In the genomic region with DNA sequence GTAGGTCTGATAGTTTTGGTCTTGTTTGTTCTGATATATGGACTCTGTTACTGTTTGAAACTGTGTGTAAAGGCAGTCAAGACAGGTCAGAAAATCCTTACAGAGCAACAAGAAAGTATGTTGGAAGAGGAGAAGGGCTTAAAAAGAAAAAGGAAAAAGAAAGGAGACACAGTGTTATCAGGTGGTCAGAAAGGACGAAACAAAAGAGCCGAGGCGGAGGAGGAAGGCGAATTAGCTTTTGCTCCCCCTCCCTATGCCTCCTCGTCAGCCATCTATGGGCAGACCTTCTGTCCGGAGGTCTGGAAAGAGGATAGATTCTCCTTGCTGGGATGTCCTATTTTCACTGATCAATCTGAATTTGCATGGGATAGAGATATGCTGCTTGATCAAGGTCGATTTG, we compare ENCODE assay signal across 13 mouse cellular contexts. TPM values are rescaled to one million over a fixed set of nuclear protein-coding genes. Genes with fewer than 3 reads are reported as not detected.
DNase-seq lines count a peak whose midpoint lies in the region.
"Had no signal": no experiment of that assay in that cellular context is flagged by ENCODE, and none has a peak within 500 bp of the region (broad histone marks: within the 10 kb centered on the region; RNA-seq: fewer than 3 reads in every experiment).

No protein-coding gene starts in this region.

- DNase-seq in cerebellum, postnatal 10 days = peak; percentile 0 to 2
- DNase-seq in cerebellum, postnatal 25 days = peak; percentile 3 to 4
- peak; percentile 5 for DNase-seq in heart, postnatal 4 days
- DNase-seq in right cerebral cortex, adult 18-20 months = peak; percentile 0
- peak; percentile 16 to 69 for DNase-seq in spleen, postnatal 4 days (ENCODE audit: low spot score in 2 of 2)
- peak; percentile 6 for DNase-seq in testis, postnatal 14 days (ENCODE audit: low spot score)

RNA-seq across cellular contexts. Expression of gene Olfr709-ps1, which starts 11.1 kb away (rescaled TPM):
- under 1 TPM in 1 of 2 experiments, not detected in 1; 0.07 TPM for total RNA-seq in heart, postnatal 4 days (2021)
- total RNA-seq: common myeloid progenitor, adult 5-6 weeks; ES-E14; MEL had no signal

RNA-seq across cellular contexts. Expression of gene Olfr1532-ps1, which starts 13.2 kb away (rescaled TPM):
- total RNA-seq in heart, postnatal 4 days (2021) = not detected
- total RNA-seq: adrenal gland, adult 2 months; adrenal gland, postnatal 10 days; adrenal gland, postnatal 25 days; adrenal gland, postnatal 4 days; common myeloid progenitor, adult 5-6 weeks; ES-E14; MEL had no signal

RNA-seq across cellular contexts. Expression of gene Olfr707, which starts 19.9 kb away (rescaled TPM):
- total RNA-seq in heart, postnatal 4 days (2021) = not detected
- total RNA-seq: adrenal gland, adult 2 months; adrenal gland, postnatal 10 days; adrenal gland, postnatal 25 days; adrenal gland, postnatal 4 days; common myeloid progenitor, adult 5-6 weeks; ES-E14; MEL had no signal

RNA-seq across cellular contexts. Expression of gene Olfr710, which starts 27.2 kb away (rescaled TPM):
- not detected for total RNA-seq in heart, postnatal 4 days (2021)
- total RNA-seq: adrenal gland, adult 2 months; adrenal gland, postnatal 10 days; adrenal gland, postnatal 25 days; adrenal gland, postnatal 4 days; common myeloid progenitor, adult 5-6 weeks; ES-E14; MEL had no signal

RNA-seq across cellular contexts. Expression of gene Olfr706, which starts 33.0 kb away (rescaled TPM):
- not detected for total RNA-seq in heart, postnatal 4 days (2021)
- total RNA-seq: adrenal gland, adult 2 months; adrenal gland, postnatal 10 days; adrenal gland, postnatal 25 days; adrenal gland, postnatal 4 days; common myeloid progenitor, adult 5-6 weeks; ES-E14; MEL had no signal

Comparison
In these comparisons a context has a peak if more than half of its experiments do, and no peak if none do; other contexts are left out.
1. Peak in every context shown above with its lines: DNase-seq.